Mouse (Mus musculus): ENCODE data around the gene Gm10401. TPM values are rescaled to one million over a fixed set of nuclear protein-coding genes. Genes with fewer than 3 reads are reported as not detected.

Gm10401 gene
- polyA plus RNA-seq, 1 experiment from 2014 or later = 60.9 TPM

DNA sequence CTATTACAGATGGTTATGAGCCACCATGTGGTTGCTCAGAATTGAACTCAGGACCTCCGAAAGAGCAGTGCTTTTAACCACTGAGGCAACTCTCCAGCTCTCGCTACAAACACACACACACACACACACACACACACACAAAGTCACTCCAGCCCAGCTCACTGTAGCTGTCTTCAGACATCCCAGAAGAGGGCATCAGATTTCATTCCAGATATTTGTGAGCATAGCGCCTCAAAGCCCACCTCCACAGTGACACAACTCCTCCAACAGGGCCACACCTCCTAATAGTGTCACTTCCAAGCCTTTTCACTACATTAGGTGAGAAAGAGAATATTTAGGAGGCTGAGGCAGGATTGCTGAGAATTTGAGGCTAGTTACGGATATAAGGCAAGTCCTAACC lies 41.0 kb upstream of the Gm10401 start:
- WGBS = 88% methylated on average over 4 of the region's 4 CpGs
- H3K27me3 ChIP-seq (ENCODE audit: control insufficient read depth, insufficient read depth, low read length) = no peaks in the 10 kb centered on the region
- no peak overlapping the region for H3K27ac ChIP-seq (ENCODE audit: low read depth, low read length)
- H3K36me3 ChIP-seq (ENCODE audit: control insufficient read depth, insufficient read depth, low read length) = no peaks in the 10 kb centered on the region
- H3K9me3 ChIP-seq (ENCODE audit: control insufficient read depth, low read length) = no peaks in the 10 kb centered on the region
- no peak overlapping the region for H3K4me3 ChIP-seq (ENCODE audit: low read depth, low read length)
- H3K4me2 ChIP-seq (ENCODE audit: low read depth, low read length) = no peak overlapping the region
- H3K9ac ChIP-seq (replicated peaks; ENCODE audit: low read depth, low read length) = no peak overlapping the region
- 0 out of 2 replicates have a peak, but pooled peaks cover under 1% of the 10 kb centered on the region for H3K4me1 ChIP-seq (ENCODE audit: control insufficient read depth, insufficient read depth, low read length)
- ATAC-seq (ENCODE audit: low read depth) = no peak

DNA sequence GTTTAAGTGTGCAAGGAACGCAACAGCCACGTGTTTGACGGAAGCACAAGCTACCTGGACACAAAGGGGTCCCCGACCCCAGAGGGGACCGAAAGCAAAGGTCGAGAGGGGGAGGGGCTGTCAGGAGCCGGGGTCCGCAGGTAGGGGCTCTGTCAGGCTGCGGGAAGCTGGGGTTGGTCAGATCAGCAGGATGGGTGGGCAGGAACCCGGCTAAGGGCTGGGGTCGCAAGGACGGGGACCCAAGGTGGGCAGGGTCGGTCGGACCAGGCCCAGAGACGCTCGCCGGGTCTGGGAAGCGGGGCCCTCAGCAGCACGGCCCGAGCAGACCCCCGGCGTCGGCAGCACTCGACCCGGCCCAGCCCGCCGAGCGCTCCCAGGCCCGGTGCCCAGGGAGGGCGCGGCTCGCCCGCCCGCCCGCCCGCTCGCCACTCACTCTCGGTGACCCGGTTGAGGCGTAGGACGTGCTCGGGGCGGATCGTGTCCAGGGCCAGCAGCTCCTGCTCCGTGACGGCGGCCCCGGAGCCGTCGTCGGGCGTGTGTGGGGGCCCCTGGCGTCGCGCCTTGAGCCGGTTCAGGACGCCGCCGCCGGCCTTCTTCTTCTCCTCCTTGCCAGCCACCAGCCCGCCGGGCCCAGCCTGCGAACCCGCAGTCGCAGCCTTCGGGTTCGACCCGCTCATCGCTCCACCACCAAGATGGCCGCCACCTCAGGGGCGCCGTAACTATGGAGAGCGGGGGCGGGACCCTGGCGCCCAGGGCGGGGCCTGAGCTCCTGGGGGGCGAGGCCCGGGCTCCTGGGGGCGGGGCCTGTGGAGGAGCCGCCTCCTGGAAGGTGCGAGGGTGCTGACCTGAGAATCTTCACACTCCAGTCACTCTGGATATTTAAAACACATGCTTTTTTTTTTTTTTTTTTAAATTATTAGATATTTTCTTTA lies 36.4 kb upstream of the Gm10401 start, which contains the start of gene Unc119b:
Gene Unc119b, minus strand, starts transcription at position 742 of the 932 bp plus-strand sequence.
- Histone ChIP-seq H3K27ac (ENCODE audit: low read depth, low read length) (0 out of 2 replicates have a peak within 1 kb of the TSS, but pooled peaks have one; percentile 57), H3K9ac (replicated peaks; ENCODE audit: low read depth, low read length) (peak within 1 kb of the TSS; percentile 91), H3K36me3 (ENCODE audit: control insufficient read depth, insufficient read depth, low read length) (0 out of 2 replicates have a peak, but pooled peaks cover 6% of the 10 kb centered on the region), H3K9me3 (ENCODE audit: control insufficient read depth, low read length) (no peaks in the 10 kb centered on the region), H3K4me2 (ENCODE audit: low read depth, low read length) (peak within 1 kb of the TSS; percentile 91), H3K4me1 (ENCODE audit: control insufficient read depth, insufficient read depth, low read length) (peaks cover 11% of the 10 kb centered on the region), H3K4me3 (ENCODE audit: low read depth, low read length) (peak within 1 kb of the TSS; percentile 86), H3K27me3 (ENCODE audit: control insufficient read depth, insufficient read depth, low read length) (no peaks in the 10 kb centered on the region)
- ATAC-seq (ENCODE audit: low read depth) = peak; percentile 93
- under 1% methylated on average over 41 of the region's 81 CpGs for WGBS

DNA sequence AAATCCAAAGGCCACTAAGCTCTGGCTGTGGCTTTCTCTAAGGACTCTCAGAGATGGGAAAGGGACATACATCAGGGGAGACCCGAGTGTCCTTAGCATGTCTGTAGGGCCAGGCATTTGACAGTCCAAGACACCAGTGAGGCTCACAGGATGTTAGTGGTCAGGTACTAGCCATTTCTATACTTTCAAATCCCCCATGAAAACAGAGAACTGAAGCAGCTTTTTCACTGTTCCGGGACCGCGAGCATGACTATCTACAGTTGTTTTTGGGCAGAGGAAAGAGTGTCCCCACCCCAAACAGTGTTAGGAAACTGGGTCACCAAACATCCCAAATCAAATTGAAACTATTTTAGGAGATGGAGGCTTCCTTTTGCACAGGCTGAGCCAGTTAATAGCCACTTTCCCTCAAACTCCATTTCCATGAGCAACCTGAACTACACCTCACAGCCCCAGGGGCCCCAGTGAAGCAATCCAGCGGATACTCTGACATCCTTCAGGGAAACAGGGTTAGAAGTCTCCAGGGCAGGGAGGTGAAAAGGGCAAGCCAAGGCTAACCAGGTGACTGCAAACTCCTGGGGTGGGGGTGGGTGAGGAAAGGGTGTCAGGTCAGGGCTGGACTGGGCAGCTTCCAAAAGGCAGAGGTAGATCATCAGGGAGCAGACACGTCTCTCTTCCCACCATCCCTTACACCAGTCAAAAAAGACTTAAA lies 35.4 kb upstream of the Gm10401 start:
- ATAC-seq (ENCODE audit: low read depth) = no peak
- Histone ChIP-seq H3K9me3 (ENCODE audit: control insufficient read depth, low read length) (no peaks in the 10 kb centered on the region), H3K27me3 (ENCODE audit: control insufficient read depth, insufficient read depth, low read length) (no peaks in the 10 kb centered on the region), H3K4me1 (ENCODE audit: control insufficient read depth, insufficient read depth, low read length) (peaks cover 11% of the 10 kb centered on the region), H3K36me3 (ENCODE audit: control insufficient read depth, insufficient read depth, low read length) (0 out of 2 replicates have a peak, but pooled peaks cover 13% of the 10 kb centered on the region), H3K9ac (replicated peaks; ENCODE audit: low read depth, low read length) (peak overlapping the region; percentile 91), H3K4me2 (ENCODE audit: low read depth, low read length) (peak overlapping the region; percentile 91), H3K4me3 (ENCODE audit: low read depth, low read length) (peak overlapping the region; percentile 86), H3K27ac (ENCODE audit: low read depth, low read length) (no peak overlapping the region)
- 61% methylated on average over 6 of the region's 6 CpGs for WGBS

DNA sequence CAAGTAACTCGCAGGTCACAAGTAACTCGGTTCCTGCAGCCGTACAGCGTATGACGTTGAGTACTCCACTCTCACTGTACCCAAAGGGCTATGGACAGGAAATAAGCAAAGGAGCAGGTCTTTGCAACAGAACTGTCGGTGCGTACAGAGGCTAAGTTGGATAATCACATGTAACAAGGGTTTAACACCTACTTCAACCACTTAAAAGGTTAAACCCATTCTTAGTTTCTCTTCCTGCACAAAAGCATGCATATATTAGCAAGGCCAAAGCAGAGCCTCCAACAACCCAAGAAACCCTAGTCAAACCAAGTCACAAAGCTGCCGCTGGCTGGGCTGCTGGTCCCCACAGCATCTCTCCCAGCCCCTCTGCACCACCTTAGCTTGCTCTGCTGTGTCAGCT lies 34.4 kb upstream of the Gm10401 start:
- Histone ChIP-seq H3K9me3 (ENCODE audit: control insufficient read depth, low read length) (no peaks in the 10 kb centered on the region), H3K9ac (replicated peaks; ENCODE audit: low read depth, low read length) (no peak overlapping the region), H3K27me3 (ENCODE audit: control insufficient read depth, insufficient read depth, low read length) (no peaks in the 10 kb centered on the region), H3K4me2 (ENCODE audit: low read depth, low read length) (peak overlapping the region; percentile 5; the same call in 1 of the 2 replicates), H3K36me3 (ENCODE audit: control insufficient read depth, insufficient read depth, low read length) (peaks cover 23% of the 10 kb centered on the region), H3K27ac (ENCODE audit: low read depth, low read length) (no peak overlapping the region), H3K4me1 (ENCODE audit: control insufficient read depth, insufficient read depth, low read length) (peaks cover 11% of the 10 kb centered on the region), H3K4me3 (ENCODE audit: low read depth, low read length) (no peak overlapping the region)
- no peak for ATAC-seq (ENCODE audit: low read depth)
- WGBS = 95% methylated on average over 8 of the region's 8 CpGs

DNA sequence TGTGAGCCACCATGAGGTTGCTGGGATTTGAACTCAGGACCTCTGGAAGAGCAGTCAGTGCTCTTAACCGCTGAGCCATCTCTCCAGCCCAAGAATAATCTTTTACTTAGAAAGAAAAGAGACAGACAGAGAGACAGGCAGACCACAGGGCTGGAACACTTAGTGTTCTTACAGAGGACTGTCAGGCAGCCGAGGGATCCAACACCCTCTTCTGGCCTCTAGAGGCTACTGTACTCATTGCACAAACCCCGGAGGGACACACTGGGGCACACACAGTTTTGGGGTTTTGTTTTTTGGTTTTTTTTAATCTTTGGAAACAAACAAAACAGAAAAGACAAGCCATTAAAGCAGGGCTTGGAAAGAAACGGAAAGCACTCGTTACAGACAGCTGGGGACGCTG lies 31.2 kb upstream of the Gm10401 start:
- ATAC-seq (ENCODE audit: low read depth) = no peak
- no peak overlapping the region for H3K4me2 ChIP-seq (ENCODE audit: low read depth, low read length)
- H3K27ac ChIP-seq (ENCODE audit: low read depth, low read length) = no peak overlapping the region
- no peaks in the 10 kb centered on the region for H3K27me3 ChIP-seq (ENCODE audit: control insufficient read depth, insufficient read depth, low read length)
- H3K4me3 ChIP-seq (ENCODE audit: low read depth, low read length) = no peak overlapping the region
- 93% methylated on average over 6 of the region's 6 CpGs for whole genome bisulfite sequencing
- H3K4me1 ChIP-seq (ENCODE audit: control insufficient read depth, insufficient read depth, low read length) = peaks cover 13% of the 10 kb centered on the region
- H3K9ac ChIP-seq (replicated peaks; ENCODE audit: low read depth, low read length) = no peak overlapping the region
- H3K36me3 ChIP-seq (ENCODE audit: control insufficient read depth, insufficient read depth, low read length) = peaks cover 39% of the 10 kb centered on the region
- no peaks in the 10 kb centered on the region for H3K9me3 ChIP-seq (ENCODE audit: control insufficient read depth, low read length)

DNA sequence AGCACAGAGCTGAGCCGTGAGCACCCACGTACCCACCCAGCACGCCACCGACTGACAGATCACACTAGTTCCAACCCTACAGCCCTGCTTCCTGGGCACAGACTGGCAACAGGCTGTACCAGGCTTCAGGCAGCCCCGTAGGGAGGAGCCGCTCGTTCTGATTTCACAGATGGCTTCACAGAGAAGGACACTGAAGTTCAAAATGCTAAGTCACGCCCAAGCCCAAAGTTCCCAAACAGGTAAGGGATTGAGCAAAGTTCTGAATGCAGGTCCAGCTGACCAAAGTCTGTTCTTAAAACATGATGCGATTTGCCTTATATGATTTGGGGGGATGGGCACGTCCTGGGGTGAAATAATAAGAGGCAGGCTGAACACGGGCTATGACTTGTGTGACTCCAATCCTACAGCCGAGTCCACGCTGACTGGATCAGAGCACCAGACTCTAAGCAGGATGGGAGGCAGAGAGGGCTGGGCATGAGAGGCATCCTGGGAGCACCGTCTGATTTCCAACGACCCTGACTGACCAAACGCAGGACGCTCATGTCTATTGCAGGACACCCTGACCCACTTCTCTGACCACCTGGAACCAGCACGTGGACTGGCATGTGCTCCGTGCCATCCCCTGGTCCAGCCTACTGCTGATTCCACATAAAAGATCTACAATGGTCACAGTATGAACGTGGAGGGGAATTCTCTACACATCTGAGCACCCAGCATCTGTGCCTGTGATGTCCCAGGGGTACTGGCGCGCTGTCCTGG lies 29.5 kb upstream of the Gm10401 start:
- no peaks in the 10 kb centered on the region for H3K27me3 ChIP-seq (ENCODE audit: control insufficient read depth, insufficient read depth, low read length)
- H3K9ac ChIP-seq (replicated peaks; ENCODE audit: low read depth, low read length) = no peak overlapping the region
- WGBS = 93% methylated on average over 22 of the region's 22 CpGs
- H3K27ac ChIP-seq (ENCODE audit: low read depth, low read length) = no peak overlapping the region
- H3K9me3 ChIP-seq (ENCODE audit: control insufficient read depth, low read length) = no peaks in the 10 kb centered on the region
- peaks cover 3% of the 10 kb centered on the region; the same call in 1 of the 2 replicates for H3K4me1 ChIP-seq (ENCODE audit: control insufficient read depth, insufficient read depth, low read length)
- peaks cover 39% of the 10 kb centered on the region for H3K36me3 ChIP-seq (ENCODE audit: control insufficient read depth, insufficient read depth, low read length)
- ATAC-seq (ENCODE audit: low read depth) = no peak
- no peak overlapping the region for H3K4me2 ChIP-seq (ENCODE audit: low read depth, low read length)
- H3K4me3 ChIP-seq (ENCODE audit: low read depth, low read length) = no peak overlapping the region

DNA sequence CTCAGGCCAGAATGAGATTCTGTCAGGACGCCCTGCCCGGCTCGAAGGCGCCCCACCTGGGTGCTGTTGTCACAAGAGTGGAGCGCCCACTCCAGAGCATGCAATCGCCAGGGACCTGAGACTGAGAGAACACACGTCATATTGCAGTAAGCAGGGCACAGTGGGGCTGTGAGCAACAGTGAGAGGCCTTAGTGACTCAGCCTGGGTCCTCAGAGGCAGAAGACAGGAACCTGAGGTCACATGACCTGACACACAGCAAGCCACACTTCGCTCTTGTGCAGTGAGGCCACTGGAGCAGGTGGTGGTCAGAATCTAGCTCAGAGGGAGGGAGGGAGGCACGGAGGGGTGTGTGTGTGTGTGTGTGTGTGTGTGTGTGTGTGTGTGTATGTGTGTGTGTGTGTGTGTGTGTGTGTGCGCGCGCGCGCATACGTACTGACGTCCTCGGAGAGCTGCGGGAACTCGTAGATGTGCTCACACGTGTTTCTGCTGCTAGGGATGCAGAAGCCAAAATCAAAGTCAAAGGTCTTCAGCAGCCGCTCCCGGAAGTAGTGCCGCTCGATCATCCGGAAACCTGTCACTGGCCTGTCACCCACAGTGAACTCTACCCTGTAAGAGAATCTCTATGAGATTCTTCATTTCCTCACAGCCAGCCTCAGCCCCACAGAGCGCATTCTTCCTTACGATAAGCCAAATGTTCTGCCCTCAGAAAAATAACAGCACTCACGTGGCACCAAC lies 28.6 kb upstream of the Gm10401 start:
- Histone ChIP-seq H3K4me1 (ENCODE audit: control insufficient read depth, insufficient read depth, low read length) (peaks cover 3% of the 10 kb centered on the region; the same call in 1 of the 2 replicates), H3K27ac (ENCODE audit: low read depth, low read length) (no peak overlapping the region), H3K9ac (replicated peaks; ENCODE audit: low read depth, low read length) (no peak overlapping the region), H3K4me2 (ENCODE audit: low read depth, low read length) (no peak overlapping the region), H3K36me3 (ENCODE audit: control insufficient read depth, insufficient read depth, low read length) (peaks cover 39% of the 10 kb centered on the region), H3K4me3 (ENCODE audit: low read depth, low read length) (no peak overlapping the region), H3K27me3 (ENCODE audit: control insufficient read depth, insufficient read depth, low read length) (no peaks in the 10 kb centered on the region), H3K9me3 (ENCODE audit: control insufficient read depth, low read length) (no peaks in the 10 kb centered on the region)
- ATAC-seq (ENCODE audit: low read depth) = no peak
- WGBS = 92% methylated on average over 28 of the region's 28 CpGs

DNA sequence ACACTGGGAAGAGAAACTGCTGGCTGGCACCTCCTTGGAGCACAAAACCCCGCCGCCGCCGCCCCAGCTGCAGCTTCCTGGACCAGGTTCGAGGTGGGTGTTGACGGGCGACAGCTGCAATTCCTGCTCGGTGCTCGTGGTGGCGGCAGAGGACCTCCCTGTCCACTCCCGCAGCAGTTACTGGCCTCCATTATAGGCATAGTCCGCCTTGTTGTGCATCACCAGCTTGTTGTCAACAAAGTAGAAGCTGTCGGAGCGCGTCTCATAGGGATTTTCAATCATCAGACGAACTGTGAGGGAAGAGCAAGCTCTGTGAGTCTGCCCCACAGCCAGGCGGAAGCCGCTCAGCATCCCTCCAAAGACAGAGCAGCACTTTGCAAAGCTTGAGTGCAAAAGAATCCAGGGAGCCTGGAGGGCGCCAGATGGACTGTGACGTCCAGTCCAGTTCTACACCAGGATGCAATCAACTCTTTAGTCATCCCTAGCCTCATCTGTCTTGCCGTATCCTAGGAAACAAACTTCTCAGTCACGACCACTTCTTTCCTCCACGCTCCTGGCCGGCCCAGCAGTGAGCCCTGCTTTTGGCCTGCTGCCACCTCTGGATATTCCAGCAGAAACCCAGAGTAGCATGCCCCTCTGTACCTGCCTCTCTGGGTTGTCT lies 27.2 kb upstream of the Gm10401 start:
- Histone ChIP-seq H3K4me3 (ENCODE audit: low read depth, low read length) (no peak overlapping the region), H3K9ac (replicated peaks; ENCODE audit: low read depth, low read length) (no peak overlapping the region), H3K4me2 (ENCODE audit: low read depth, low read length) (no peak overlapping the region), H3K27ac (ENCODE audit: low read depth, low read length) (peak overlapping the region; percentile 28; the same call in 1 of the 2 replicates), H3K9me3 (ENCODE audit: control insufficient read depth, low read length) (no peaks in the 10 kb centered on the region), H3K27me3 (ENCODE audit: control insufficient read depth, insufficient read depth, low read length) (no peaks in the 10 kb centered on the region), H3K36me3 (ENCODE audit: control insufficient read depth, insufficient read depth, low read length) (peaks cover 39% of the 10 kb centered on the region), H3K4me1 (ENCODE audit: control insufficient read depth, insufficient read depth, low read length) (peaks cover 3% of the 10 kb centered on the region; the same call in 1 of the 2 replicates)
- WGBS = 20% methylated on average over 24 of the region's 24 CpGs
- peak; percentile 82 for ATAC-seq (ENCODE audit: low read depth)
